Mouse (Mus musculus): ENCODE results near the gene 4930524N10Rik. TPM values are rescaled to one million over a fixed set of nuclear protein-coding genes. Genes with fewer than 3 reads are reported as not detected.

4930524N10Rik gene
- total RNA-seq (2021) = not detected
- long read RNA-seq, experiment 1 = 0 reads
- long read RNA-seq, experiment 2 = 0 reads

DNA sequence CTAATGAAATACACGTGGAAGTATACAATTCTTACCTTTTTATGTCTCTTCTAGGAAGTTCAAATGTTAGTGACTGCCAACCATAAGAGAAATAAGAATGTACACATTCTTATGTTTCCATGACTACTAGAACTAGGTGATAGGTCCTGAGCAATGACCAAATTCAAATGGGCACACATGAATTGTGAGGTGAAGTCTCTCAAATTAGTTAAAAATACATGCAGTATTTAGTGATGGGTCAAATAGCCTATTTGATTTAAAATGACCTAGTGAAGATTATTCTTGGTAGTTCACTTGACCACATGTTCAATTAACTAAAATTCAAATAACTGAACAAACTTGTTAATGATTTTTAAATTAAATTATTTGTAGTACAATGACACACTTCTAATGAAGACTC lies at the start of gene 4930524N10Rik:
Gene 4930524N10Rik, minus strand, starts transcription at position 101 of the 400 bp plus-strand sequence.
- no peak for DNase-seq (ENCODE audit: low spot score in 2 of 2)

DNA sequence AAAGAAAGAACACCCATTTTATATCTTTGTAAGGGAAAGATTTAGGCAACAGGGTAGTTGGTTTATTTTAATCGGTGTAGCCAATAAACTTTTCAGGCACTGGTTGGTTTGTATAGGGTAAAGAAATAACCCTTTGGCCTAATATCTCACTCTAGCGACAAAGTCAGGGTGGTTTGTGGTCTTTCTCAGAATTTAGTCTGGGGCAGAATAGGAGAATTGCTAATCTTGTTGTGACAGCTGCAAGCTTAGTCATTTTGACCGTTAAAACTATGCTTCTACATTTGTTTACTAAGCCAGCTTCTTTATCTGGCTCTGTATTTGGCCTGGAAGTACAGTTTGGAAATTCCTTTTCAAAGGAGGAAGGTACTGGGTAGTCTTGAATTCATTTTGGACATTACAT lies 6.8 kb upstream of the 4930524N10Rik start:
- DNase-seq (ENCODE audit: low spot score in 2 of 2) = no peak

DNA sequence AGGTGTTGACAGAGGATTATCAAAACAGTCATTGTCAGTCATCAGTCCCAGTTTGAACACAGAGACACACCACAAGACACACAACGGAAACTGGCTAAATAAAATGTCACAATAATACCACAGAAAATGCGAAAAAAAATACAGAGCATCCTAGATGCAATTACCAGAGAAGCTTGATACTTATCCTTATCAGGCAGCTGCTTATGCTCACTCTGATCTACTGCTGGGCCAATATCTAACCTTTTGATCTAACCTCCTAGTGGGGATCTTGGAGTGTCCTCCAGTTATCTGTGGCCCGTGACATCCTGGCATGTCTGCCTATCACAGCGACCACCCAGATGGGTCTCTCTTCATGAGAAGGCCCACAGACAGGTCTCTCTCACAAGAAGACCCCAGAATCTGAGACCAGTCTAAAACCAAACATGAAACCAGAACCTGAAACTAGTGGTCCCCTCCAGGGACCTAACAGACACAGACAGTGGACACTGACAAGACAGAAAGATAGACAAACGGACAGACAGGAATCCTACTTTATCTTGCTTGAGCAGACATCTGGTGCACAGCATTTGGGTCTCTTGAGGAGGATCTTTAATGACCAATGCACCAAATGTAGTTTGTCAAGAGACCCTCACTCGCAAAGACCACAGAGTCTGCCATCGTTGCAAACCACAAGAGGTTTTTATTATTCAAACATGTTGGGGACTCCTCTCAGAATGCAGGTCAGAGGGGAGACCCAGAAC lies 6.3 kb upstream of the 4930524N10Rik start:
- no peak for DNase-seq (ENCODE audit: low spot score in 2 of 2)

DNA sequence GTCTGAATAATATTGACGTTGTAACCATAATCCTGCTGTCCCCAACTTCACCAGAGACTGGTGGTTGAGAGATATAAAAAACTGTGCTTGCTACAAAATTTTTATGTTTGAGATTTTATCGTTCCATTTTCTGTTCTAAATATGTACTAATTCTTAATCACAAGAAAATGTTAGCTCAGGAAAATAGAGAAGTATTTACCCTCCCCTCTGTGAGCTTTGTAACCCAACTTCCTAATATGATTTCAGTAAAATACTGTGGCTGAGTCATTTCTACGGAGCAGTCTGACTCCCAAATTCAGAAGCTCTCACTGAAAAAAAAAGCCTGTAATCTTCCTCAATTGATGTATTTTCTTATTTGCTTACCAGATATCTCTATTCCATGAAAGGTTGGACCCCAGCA lies 4.7 kb upstream of the 4930524N10Rik start:
- DNase-seq (ENCODE audit: low spot score in 2 of 2) = no peak

Other genes starting within 250 kb of the 4930524N10Rik start
- gene Gm15140, start 222.7 kb downstream of the 4930524N10Rik start, total RNA-seq (2021) = not detected
- not detected for gene Samt4, start 138.6 kb upstream of the 4930524N10Rik start, total RNA-seq (2021)
- not detected for gene Samt2, start 236.0 kb upstream of the 4930524N10Rik start, total RNA-seq (2021)

All from gastrocnemius, postnatal 4 days (tissue).